Mouse (Mus musculus): ENCODE data around the gene Il3ra. TPM values are rescaled to one million over a fixed set of nuclear protein-coding genes. Genes with fewer than 3 reads are reported as not detected.

Gene Il3ra
- polyA plus RNA-seq, 1 experiment from 2014 or later, result 2.4 TPM

DNA sequence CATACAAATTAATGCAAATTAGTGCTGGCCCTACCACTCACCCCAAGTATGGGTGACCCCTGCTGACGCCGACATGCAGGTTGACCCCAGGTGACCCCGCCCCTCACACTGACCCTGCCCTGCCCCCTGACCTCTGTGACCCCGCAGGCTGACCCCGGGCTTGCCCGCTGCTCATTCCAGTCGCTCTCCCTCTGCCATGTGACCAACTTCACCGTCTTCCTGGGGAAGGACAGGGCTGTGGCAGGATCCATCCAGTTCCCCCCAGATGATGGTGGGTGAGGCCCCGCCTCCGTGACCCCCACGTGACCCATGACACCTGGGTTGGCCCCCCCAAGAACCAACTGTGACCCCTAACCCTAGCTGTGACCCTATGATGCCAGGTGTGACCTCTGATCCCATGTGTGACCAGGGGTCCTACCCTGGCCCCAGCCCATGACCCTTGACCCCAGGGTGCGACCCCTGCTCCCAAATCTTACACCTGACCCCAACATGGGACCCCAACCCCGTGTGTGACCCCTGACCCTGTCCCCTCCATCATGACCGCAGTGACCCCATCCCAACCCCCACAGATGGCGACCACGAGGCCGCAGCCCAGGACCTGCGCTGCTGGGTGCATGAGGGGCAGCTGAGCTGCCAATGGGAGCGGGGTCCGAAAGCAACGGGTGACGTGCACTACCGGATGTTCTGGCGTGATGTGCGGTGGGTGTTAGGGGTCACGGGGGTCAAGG lies 2.8 kb downstream of the Il3ra start:
- Histone ChIP-seq H3K9me3 (ENCODE audit: control insufficient read depth, low read length) (peaks cover 29% of the 10 kb centered on the region), H3K4me2 (ENCODE audit: low read depth) (no peak overlapping the region), H3K9ac (ENCODE audit: low read length) (no peak overlapping the region), H3K4me1 (ENCODE audit: control insufficient read depth, insufficient read depth, low read length) (no peaks in the 10 kb centered on the region), H3K27me3 (ENCODE audit: control insufficient read depth, insufficient read depth, low read length) (no peaks in the 10 kb centered on the region), H3K4me3 (ENCODE audit: low read depth, low read length) (no peak overlapping the region), H3K27ac (ENCODE audit: low read depth, low read length) (no peak overlapping the region), H3K36me3 (ENCODE audit: control insufficient read depth, insufficient read depth, low read length) (no peaks in the 10 kb centered on the region)
- WGBS, result 95% methylated on average over 26 of the region's 26 CpGs
- DNase-seq (ENCODE audit: low spot score) (peak; percentile 15), ATAC-seq (ENCODE audit: insufficient read depth, low FRiP score, low TSS enrichment) (no peak)

GRCm38 (mm10) chr14:14349485-14350262 lies 3.6 kb downstream of the Il3ra start:
- no peaks in the 10 kb centered on the region for H3K27me3 ChIP-seq (ENCODE audit: control insufficient read depth, insufficient read depth, low read length)
- H3K27ac ChIP-seq (ENCODE audit: low read depth, low read length), result no peak overlapping the region
- no peak overlapping the region for H3K9ac ChIP-seq (ENCODE audit: low read length)
- WGBS, result 94% methylated on average over 20 of the region's 20 CpGs
- H3K4me2 ChIP-seq (ENCODE audit: low read depth), result no peak overlapping the region
- ATAC-seq (ENCODE audit: insufficient read depth, low FRiP score, low TSS enrichment) (no peak), DNase-seq (ENCODE audit: low spot score) (peak; percentile 43)
- peaks cover 29% of the 10 kb centered on the region for H3K9me3 ChIP-seq (ENCODE audit: control insufficient read depth, low read length)
- no peak overlapping the region for H3K4me3 ChIP-seq (ENCODE audit: low read depth, low read length)
- H3K36me3 ChIP-seq (ENCODE audit: control insufficient read depth, insufficient read depth, low read length), result no peaks in the 10 kb centered on the region
- H3K4me1 ChIP-seq (ENCODE audit: control insufficient read depth, insufficient read depth, low read length), result no peaks in the 10 kb centered on the region

DNA sequence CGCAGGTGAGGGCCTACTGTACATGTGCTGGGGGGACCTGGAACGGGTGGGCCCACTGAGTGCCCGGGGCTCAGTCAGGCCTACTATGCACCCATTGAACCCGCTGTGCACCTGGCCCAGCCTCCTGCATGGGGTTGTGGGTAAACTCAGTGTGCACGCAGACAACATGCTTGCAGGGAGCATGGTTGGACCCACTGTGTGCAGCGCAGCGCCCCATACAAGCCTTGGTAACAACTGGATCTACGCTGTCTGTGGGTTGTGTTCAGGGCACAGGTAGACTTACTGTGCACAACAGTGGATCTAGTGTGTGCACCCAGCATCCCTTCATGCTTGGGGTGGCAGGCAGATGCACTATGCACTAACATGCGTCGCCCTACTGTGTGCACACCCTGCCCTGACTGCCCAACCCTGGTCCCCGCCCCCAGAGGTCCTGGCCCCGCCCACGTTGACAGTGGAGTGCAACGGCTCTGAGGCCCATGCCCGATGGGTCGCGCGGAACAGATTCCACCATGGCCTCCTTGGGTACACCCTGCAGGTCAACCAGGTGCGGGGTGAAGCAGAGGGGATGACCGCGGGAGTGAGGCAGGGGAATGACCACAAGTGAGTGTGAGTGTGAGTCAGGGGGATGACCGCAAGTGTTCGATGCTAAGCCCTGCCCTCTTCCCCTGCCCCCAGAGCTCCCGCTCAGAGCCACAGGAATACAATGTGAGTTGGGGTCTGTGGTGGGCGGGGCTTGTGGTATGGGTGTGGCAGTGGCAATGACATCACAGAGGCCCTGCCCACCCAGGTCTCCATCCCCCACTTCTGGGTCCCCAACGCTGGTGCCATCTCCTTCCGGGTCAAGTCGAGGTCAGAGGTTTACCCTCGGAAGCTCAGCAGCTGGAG lies 4.4 kb downstream of the Il3ra start:
- Histone ChIP-seq H3K4me1 (ENCODE audit: control insufficient read depth, insufficient read depth, low read length) (no peaks in the 10 kb centered on the region), H3K9ac (ENCODE audit: low read length) (no peak overlapping the region), H3K36me3 (ENCODE audit: control insufficient read depth, insufficient read depth, low read length) (no peaks in the 10 kb centered on the region), H3K27me3 (ENCODE audit: control insufficient read depth, insufficient read depth, low read length) (no peaks in the 10 kb centered on the region), H3K9me3 (ENCODE audit: control insufficient read depth, low read length) (peaks cover 29% of the 10 kb centered on the region), H3K4me2 (ENCODE audit: low read depth) (no peak overlapping the region), H3K4me3 (ENCODE audit: low read depth, low read length) (no peak overlapping the region), H3K27ac (ENCODE audit: low read depth, low read length) (no peak overlapping the region)
- no peak for ATAC-seq (ENCODE audit: insufficient read depth, low FRiP score, low TSS enrichment)
- 95% methylated on average over 29 of the region's 29 CpGs for WGBS
- DNase-seq (ENCODE audit: low spot score), result peak; percentile 10

DNA sequence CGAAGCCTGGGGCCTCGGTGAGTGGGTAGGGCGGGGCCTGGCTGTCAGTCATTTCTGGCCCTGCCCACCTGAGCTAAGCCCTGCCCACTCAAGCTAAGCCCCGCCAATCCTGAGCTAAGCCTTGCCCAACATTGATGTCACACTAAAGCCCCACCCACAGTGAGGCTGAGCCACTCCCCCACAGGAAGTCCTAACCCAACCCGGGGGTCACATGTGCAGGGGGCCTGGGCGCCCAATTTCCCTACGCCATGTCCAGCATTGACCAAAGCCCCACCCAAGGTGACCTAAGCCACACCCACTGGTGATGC lies 5.0 kb downstream of the Il3ra start:
- Histone ChIP-seq H3K36me3 (ENCODE audit: control insufficient read depth, insufficient read depth, low read length) (no peaks in the 10 kb centered on the region), H3K27ac (ENCODE audit: low read depth, low read length) (no peak overlapping the region), H3K9me3 (ENCODE audit: control insufficient read depth, low read length) (peaks cover 29% of the 10 kb centered on the region), H3K9ac (ENCODE audit: low read length) (no peak overlapping the region), H3K4me2 (ENCODE audit: low read depth) (no peak overlapping the region), H3K4me3 (ENCODE audit: low read depth, low read length) (no peak overlapping the region), H3K4me1 (ENCODE audit: control insufficient read depth, insufficient read depth, low read length) (no peaks in the 10 kb centered on the region), H3K27me3 (ENCODE audit: control insufficient read depth, insufficient read depth, low read length) (no peaks in the 10 kb centered on the region)
- DNase-seq (ENCODE audit: low spot score), result no peak
- WGBS, result 98% methylated on average over 7 of the region's 7 CpGs
- no peak for ATAC-seq (ENCODE audit: insufficient read depth, low FRiP score, low TSS enrichment)

DNA sequence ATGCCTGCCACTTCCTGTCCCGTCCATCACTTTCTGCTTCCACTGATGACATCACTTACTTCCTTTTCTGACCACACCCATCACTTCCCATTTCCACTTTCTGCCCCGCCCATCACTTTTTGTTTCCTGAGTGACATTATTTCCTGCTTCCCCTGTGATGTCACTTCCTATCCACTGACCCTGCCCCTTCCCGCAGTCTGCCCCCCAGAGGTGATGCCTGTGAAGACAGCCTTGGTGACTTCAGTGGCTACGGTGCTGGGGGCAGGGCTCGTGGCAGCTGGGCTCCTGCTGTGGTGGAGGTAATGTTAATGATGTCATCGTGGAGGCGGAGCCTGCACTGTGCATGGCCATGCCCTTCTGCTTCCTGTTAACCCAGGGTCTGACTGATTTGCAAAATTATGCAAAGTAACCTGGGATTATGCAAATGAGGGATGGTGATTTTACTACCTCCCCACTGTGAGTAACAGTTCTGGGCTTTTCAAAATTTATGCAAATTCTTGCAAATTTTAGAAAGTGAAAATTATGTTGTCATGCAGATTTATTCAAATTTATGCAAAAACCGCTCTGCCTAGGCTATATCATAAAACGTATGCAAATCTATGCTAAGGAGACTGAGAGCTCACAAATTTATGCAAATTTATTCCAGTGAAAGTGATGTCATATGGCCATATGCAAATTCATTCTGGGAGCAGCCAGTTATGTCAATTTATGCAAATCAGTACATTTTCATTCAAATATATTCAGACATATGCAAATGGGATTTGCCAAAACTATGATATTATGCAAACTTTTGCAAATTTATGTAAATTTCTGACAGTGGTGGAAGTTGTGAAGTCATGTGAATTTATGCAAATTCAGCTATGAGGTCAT lies 5.9 kb downstream of the Il3ra start:
- Histone ChIP-seq H3K9ac (ENCODE audit: low read length) (no peak overlapping the region), H3K4me2 (ENCODE audit: low read depth) (no peak overlapping the region), H3K36me3 (ENCODE audit: control insufficient read depth, insufficient read depth, low read length) (no peaks in the 10 kb centered on the region), H3K4me1 (ENCODE audit: control insufficient read depth, insufficient read depth, low read length) (no peaks in the 10 kb centered on the region), H3K27ac (ENCODE audit: low read depth, low read length) (no peak overlapping the region), H3K4me3 (ENCODE audit: low read depth, low read length) (no peak overlapping the region), H3K27me3 (ENCODE audit: control insufficient read depth, insufficient read depth, low read length) (no peaks in the 10 kb centered on the region), H3K9me3 (ENCODE audit: control insufficient read depth, low read length) (peaks cover 29% of the 10 kb centered on the region)
- peak; percentile 13; the same call in 1 of the 2 replicates for ATAC-seq (ENCODE audit: insufficient read depth, low FRiP score, low TSS enrichment)
- DNase-seq (ENCODE audit: low spot score), result peak; percentile 15
- 88% methylated on average over 9 of the region's 9 CpGs for WGBS

- no peak overlapping the region for H3K9ac ChIP-seq (ENCODE audit: low read length)
- 82% methylated on average over 6 of the region's 6 CpGs for WGBS
- DNase-seq (ENCODE audit: low spot score) (peak; percentile 49), ATAC-seq (ENCODE audit: insufficient read depth, low FRiP score, low TSS enrichment) (no peak; the same call in 1 of the 2 replicates)
- no peak overlapping the region for H3K4me2 ChIP-seq (ENCODE audit: low read depth)
- H3K9me3 ChIP-seq (ENCODE audit: control insufficient read depth, low read length), result peaks cover 29% of the 10 kb centered on the region
- no peaks in the 10 kb centered on the region for H3K27me3 ChIP-seq (ENCODE audit: control insufficient read depth, insufficient read depth, low read length)
- no peak overlapping the region for H3K27ac ChIP-seq (ENCODE audit: low read depth, low read length)
- no peaks in the 10 kb centered on the region for H3K36me3 ChIP-seq (ENCODE audit: control insufficient read depth, insufficient read depth, low read length)
- no peaks in the 10 kb centered on the region for H3K4me1 ChIP-seq (ENCODE audit: control insufficient read depth, insufficient read depth, low read length)
- no peak overlapping the region for H3K4me3 ChIP-seq (ENCODE audit: low read depth, low read length)
These were observed 6.5 kb downstream of the Il3ra start for GRCm38 (mm10) chr14:14352606-14353005.

- Histone ChIP-seq H3K4me1 (ENCODE audit: control insufficient read depth, insufficient read depth, low read length) (no peaks in the 10 kb centered on the region), H3K27ac (ENCODE audit: low read depth, low read length) (no peak overlapping the region), H3K4me2 (ENCODE audit: low read depth) (no peak overlapping the region), H3K36me3 (ENCODE audit: control insufficient read depth, insufficient read depth, low read length) (no peaks in the 10 kb centered on the region), H3K27me3 (ENCODE audit: control insufficient read depth, insufficient read depth, low read length) (no peaks in the 10 kb centered on the region), H3K9me3 (ENCODE audit: control insufficient read depth, low read length) (peaks cover 26% of the 10 kb centered on the region), H3K4me3 (ENCODE audit: low read depth, low read length) (no peak overlapping the region), H3K9ac (ENCODE audit: low read length) (no peak overlapping the region)
- 90% methylated on average over 7 of the region's 7 CpGs for WGBS
- DNase-seq (ENCODE audit: low spot score) (peak; percentile 26), ATAC-seq (ENCODE audit: insufficient read depth, low FRiP score, low TSS enrichment) (no peak)
These were observed 7.1 kb downstream of the Il3ra start for GRCm38 (mm10) chr14:14353081-14353732.

Data from neural tube, embryonic 11.5 days (tissue).